Mouse (Mus musculus): Measurements from ENCODE around the gene Eps8l1. TPM values are rescaled to one million over a fixed set of nuclear protein-coding genes. Genes with fewer than 3 reads are reported as not detected.

Gene Eps8l1
- polyA plus RNA-seq, 1 experiment from 2014 or later, result 4.2 TPM

- Histone ChIP-seq H3K4me1 (0 out of 2 replicates have a peak, but pooled peaks cover 4% of the 10 kb centered on the region), H3K36me3 (peaks cover 23% of the 10 kb centered on the region), H3K27ac (replicated peaks) (no peak overlapping the region), H3K9ac (no peak overlapping the region), H3K9me3 (no peaks in the 10 kb centered on the region), H3K4me3 (no peak overlapping the region), H3K27me3 (replicated peaks) (no peaks in the 10 kb centered on the region), H3K4me2 (no peak overlapping the region)
- no peak for ATAC-seq (ENCODE audit: extremely low read depth, insufficient number of reproducible peaks, low FRiP score, low TSS enrichment)
- 0% methylated on average over 1 of the region's 1 CpGs for WGBS
These were observed 13.3 kb upstream of the Eps8l1 start for GRCm38 (mm10) chr7:4447138-4447537.

GRCm38 (mm10) chr7:4448439-4448838, 12.0 kb upstream of the Eps8l1 start:
- no peak overlapping the region for H3K4me2 ChIP-seq
- H3K4me3 ChIP-seq, result no peak overlapping the region
- no peak overlapping the region for H3K27ac ChIP-seq (replicated peaks)
- H3K9ac ChIP-seq, result no peak overlapping the region
- H3K4me1 ChIP-seq, result 0 out of 2 replicates have a peak, but pooled peaks cover 4% of the 10 kb centered on the region
- 80% methylated on average over 3 of the region's 3 CpGs for WGBS
- no peaks in the 10 kb centered on the region for H3K27me3 ChIP-seq (replicated peaks)
- H3K9me3 ChIP-seq, result no peaks in the 10 kb centered on the region
- ATAC-seq (ENCODE audit: extremely low read depth, insufficient number of reproducible peaks, low FRiP score, low TSS enrichment), result no peak
- H3K36me3 ChIP-seq, result peaks cover 10% of the 10 kb centered on the region

GRCm38 (mm10) chr7:4449211-4449610, 11.3 kb upstream of the Eps8l1 start:
- peaks cover 2% of the 10 kb centered on the region; the same call in 1 of the 2 replicates for H3K36me3 ChIP-seq

GRCm38 (mm10) chr7:4452644-4453043, 7.8 kb upstream of the Eps8l1 start:
- Histone ChIP-seq H3K36me3 (no peaks in the 10 kb centered on the region), H3K4me3 (no peak overlapping the region), H3K9ac (no peak overlapping the region), H3K4me1 (no peaks in the 10 kb centered on the region), H3K4me2 (no peak overlapping the region), H3K9me3 (no peaks in the 10 kb centered on the region), H3K27ac (replicated peaks) (no peak overlapping the region), H3K27me3 (replicated peaks) (no peaks in the 10 kb centered on the region)
- ATAC-seq (ENCODE audit: extremely low read depth, insufficient number of reproducible peaks, low FRiP score, low TSS enrichment), result no peak
- WGBS, result 28% methylated on average over 4 of the region's 4 CpGs

More at GRCm38 (mm10) chr7:4449211-4449610, 11.3 kb upstream of the Eps8l1 start:
- ATAC-seq (ENCODE audit: extremely low read depth, insufficient number of reproducible peaks, low FRiP score, low TSS enrichment), result no peak
- H3K4me2 ChIP-seq, result no peak overlapping the region
- H3K27me3 ChIP-seq (replicated peaks), result no peaks in the 10 kb centered on the region
- H3K27ac ChIP-seq (replicated peaks), result no peak overlapping the region
- 15% methylated on average over 2 of the region's 2 CpGs for WGBS
- H3K9ac ChIP-seq, result no peak overlapping the region
- H3K4me1 ChIP-seq, result 0 out of 2 replicates have a peak, but pooled peaks cover 4% of the 10 kb centered on the region
- no peaks in the 10 kb centered on the region for H3K9me3 ChIP-seq
- no peak overlapping the region for H3K4me3 ChIP-seq

- no peak overlapping the region for H3K4me3 ChIP-seq
- no peaks in the 10 kb centered on the region for H3K9me3 ChIP-seq
- 8% methylated on average over 12 of the region's 12 CpGs for WGBS
- peaks cover 4% of the 10 kb centered on the region; the same call in 1 of the 2 replicates for H3K4me1 ChIP-seq
- no peak overlapping the region for H3K27ac ChIP-seq (replicated peaks)
- H3K4me2 ChIP-seq, result no peak overlapping the region
- no peak overlapping the region for H3K9ac ChIP-seq
- ATAC-seq (ENCODE audit: extremely low read depth, insufficient number of reproducible peaks, low FRiP score, low TSS enrichment), result peak; percentile 2; the same call in 1 of the 2 replicates
- peaks cover 17% of the 10 kb centered on the region for H3K27me3 ChIP-seq (replicated peaks)
- H3K36me3 ChIP-seq, result no peaks in the 10 kb centered on the region
These were observed 3.8 kb downstream of the Eps8l1 start for GRCm38 (mm10) chr7:4464194-4464824.

- H3K4me2 ChIP-seq, result no peak overlapping the region
- no peak for ATAC-seq (ENCODE audit: extremely low read depth, insufficient number of reproducible peaks, low FRiP score, low TSS enrichment)
- H3K4me1 ChIP-seq, result peaks cover 14% of the 10 kb centered on the region
- H3K36me3 ChIP-seq, result no peaks in the 10 kb centered on the region
- H3K9me3 ChIP-seq, result no peaks in the 10 kb centered on the region
- peaks cover 48% of the 10 kb centered on the region for H3K27me3 ChIP-seq (replicated peaks)
- 58% methylated on average over 3 of the region's 3 CpGs for WGBS
- H3K4me3 ChIP-seq, result no peak overlapping the region
- no peak overlapping the region for H3K9ac ChIP-seq
- no peak overlapping the region for H3K27ac ChIP-seq (replicated peaks)
These were observed 7.3 kb downstream of the Eps8l1 start for GRCm38 (mm10) chr7:4467801-4468200.

GRCm38 (mm10) chr7:4470275-4471178, 10.1 kb downstream of the Eps8l1 start:
- peaks cover 67% of the 10 kb centered on the region for H3K27me3 ChIP-seq (replicated peaks)
- no peaks in the 10 kb centered on the region for H3K36me3 ChIP-seq
- peak overlapping the region; percentile 54 for H3K4me3 ChIP-seq
- peak overlapping the region; percentile 63 for H3K9ac ChIP-seq
- ATAC-seq (ENCODE audit: extremely low read depth, insufficient number of reproducible peaks, low FRiP score, low TSS enrichment), result peak; percentile 29; the same call in 1 of the 2 replicates
- H3K9me3 ChIP-seq, result no peaks in the 10 kb centered on the region; the same call in 1 of the 2 replicates
- peak overlapping the region; percentile 85 for H3K4me2 ChIP-seq
- 3% methylated on average over 35 of the region's 35 CpGs for WGBS
- H3K4me1 ChIP-seq, result peaks cover 18% of the 10 kb centered on the region
- H3K27ac ChIP-seq (replicated peaks), result no peak overlapping the region

GRCm38 (mm10) chr7:4471179-4471555, 10.7 kb downstream of the Eps8l1 start:
- Histone ChIP-seq H3K27ac (replicated peaks) (no peak overlapping the region), H3K4me1 (peaks cover 16% of the 10 kb centered on the region), H3K27me3 (replicated peaks) (peaks cover 71% of the 10 kb centered on the region), H3K4me3 (peak overlapping the region; percentile 54), H3K9ac (peak overlapping the region; percentile 63), H3K36me3 (no peaks in the 10 kb centered on the region), H3K9me3 (no peaks in the 10 kb centered on the region; the same call in 1 of the 2 replicates), H3K4me2 (peak overlapping the region; percentile 85)
- WGBS, result 1% methylated on average over 24 of the region's 24 CpGs
- peak; percentile 67; the same call in 1 of the 2 replicates for ATAC-seq (ENCODE audit: extremely low read depth, insufficient number of reproducible peaks, low FRiP score, low TSS enrichment)

GRCm38 (mm10) chr7:4473940-4474339, 13.5 kb downstream of the Eps8l1 start:
- 4% methylated on average over 19 of the region's 19 CpGs for WGBS
- H3K27ac ChIP-seq (replicated peaks), result no peak overlapping the region
- H3K4me1 ChIP-seq, result peaks cover 25% of the 10 kb centered on the region
- H3K4me3 ChIP-seq, result peak overlapping the region; percentile 19
- H3K36me3 ChIP-seq, result no peaks in the 10 kb centered on the region
- H3K9me3 ChIP-seq, result no peaks in the 10 kb centered on the region; the same call in 1 of the 2 replicates
- H3K9ac ChIP-seq, result peak overlapping the region; percentile 15; the same call in 1 of the 2 replicates
- peaks cover 68% of the 10 kb centered on the region for H3K27me3 ChIP-seq (replicated peaks)
- H3K4me2 ChIP-seq, result peak overlapping the region; percentile 52
- no peak for ATAC-seq (ENCODE audit: extremely low read depth, insufficient number of reproducible peaks, low FRiP score, low TSS enrichment)

- peaks cover 27% of the 10 kb centered on the region for H3K36me3 ChIP-seq
- H3K4me1 ChIP-seq, result peaks cover 29% of the 10 kb centered on the region
- H3K4me2 ChIP-seq, result peak overlapping the region; percentile 76
- peak overlapping the region; percentile 85 for H3K9ac ChIP-seq
- H3K4me3 ChIP-seq, result peak overlapping the region; percentile 55
- peaks cover 30% of the 10 kb centered on the region for H3K27me3 ChIP-seq (replicated peaks)
- H3K27ac ChIP-seq (replicated peaks), result peak overlapping the region; percentile 97
- WGBS, result under 1% methylated on average over 39 of the region's 39 CpGs
- peak; percentile 91 for ATAC-seq (ENCODE audit: extremely low read depth, insufficient number of reproducible peaks, low FRiP score, low TSS enrichment)
- no peaks in the 10 kb centered on the region; the same call in 1 of the 2 replicates for H3K9me3 ChIP-seq
These were observed 17.7 kb downstream of the Eps8l1 start for GRCm38 (mm10) chr7:4478021-4478795.

Data from heart, embryonic 13.5 days (tissue).